Mouse (Mus musculus): ENCODE measurements around the gene Pstpip1. TPM values are rescaled to one million over a fixed set of nuclear protein-coding genes. Genes with fewer than 3 reads are reported as not detected.

Gene Pstpip1
- polyA plus RNA-seq, 1 experiment from 2014 or later: 1.8 TPM

DNA sequence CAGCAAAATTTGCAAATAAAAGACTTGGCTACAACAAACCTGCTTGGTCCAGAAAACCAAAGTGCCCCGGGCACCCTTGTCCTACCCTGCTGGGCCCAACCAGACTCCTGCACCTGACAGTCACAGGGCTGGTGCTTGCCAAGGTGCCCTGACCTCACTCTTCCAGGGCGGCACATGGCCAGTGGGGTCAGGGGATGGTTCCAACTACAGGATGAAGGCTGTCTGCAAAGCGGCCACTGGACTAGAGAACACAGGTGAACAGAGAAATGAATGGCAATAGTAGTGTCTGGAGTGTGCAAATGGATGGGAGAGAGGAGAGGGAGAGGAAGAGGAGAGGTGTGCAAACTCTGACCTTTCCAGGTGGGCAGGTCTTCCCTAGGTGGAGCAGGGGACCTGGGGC lies 40.2 kb downstream of the Pstpip1 start:
- Histone ChIP-seq H3K4me2 (no peak overlapping the region), H3K4me1 (replicated peaks; ENCODE audit: control insufficient read depth, insufficient read depth, low read length) (no peaks in the 10 kb centered on the region; the same call in 1 of the 2 replicates), H3K27me3 (replicated peaks; ENCODE audit: control insufficient read depth, insufficient read depth, low read length) (no peaks in the 10 kb centered on the region), H3K9me3 (ENCODE audit: control insufficient read depth, low read length) (no peaks in the 10 kb centered on the region), H3K4me3 (ENCODE audit: low read depth, low read length) (no peak overlapping the region), H3K36me3 (ENCODE audit: control insufficient read depth, insufficient read depth, low read length) (peaks cover 17% of the 10 kb centered on the region; the same call in 1 of the 2 replicates), H3K27ac (ENCODE audit: low read depth, low read length) (no peak overlapping the region), H3K9ac (ENCODE audit: low read depth, low read length) (no peak overlapping the region)
- DNase-seq (ENCODE audit: low spot score) (no peak), ATAC-seq (replicated peaks; ENCODE audit: low FRiP score) (no peak)
- WGBS: 94% methylated on average over 3 of the region's 3 CpGs

DNA sequence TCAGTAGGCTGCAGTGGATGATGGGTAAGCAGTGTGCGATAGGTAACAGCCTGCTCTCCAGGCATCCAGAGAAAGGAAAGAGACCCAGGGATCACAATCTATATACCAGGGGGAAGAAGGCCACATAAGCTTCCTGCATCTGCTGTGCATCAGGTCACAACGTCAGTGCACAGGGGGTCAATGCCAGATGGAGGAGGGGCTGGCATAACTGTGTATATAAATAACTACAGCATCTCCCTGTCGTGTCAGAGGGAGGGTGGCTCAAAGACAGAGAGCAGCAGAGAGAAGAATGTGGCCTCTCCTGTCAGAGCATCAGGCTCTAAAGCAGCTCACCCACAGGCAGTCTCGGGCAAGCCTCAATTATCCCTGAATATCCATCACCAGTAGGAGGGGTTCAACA lies 40.8 kb downstream of the Pstpip1 start:
- Histone ChIP-seq H3K27ac (ENCODE audit: low read depth, low read length) (no peak overlapping the region), H3K27me3 (replicated peaks; ENCODE audit: control insufficient read depth, insufficient read depth, low read length) (no peaks in the 10 kb centered on the region), H3K4me1 (replicated peaks; ENCODE audit: control insufficient read depth, insufficient read depth, low read length) (no peaks in the 10 kb centered on the region; the same call in 1 of the 2 replicates), H3K9me3 (ENCODE audit: control insufficient read depth, low read length) (no peaks in the 10 kb centered on the region), H3K4me2 (no peak overlapping the region), H3K9ac (ENCODE audit: low read depth, low read length) (no peak overlapping the region), H3K4me3 (ENCODE audit: low read depth, low read length) (no peak overlapping the region), H3K36me3 (ENCODE audit: control insufficient read depth, insufficient read depth, low read length) (peaks cover 17% of the 10 kb centered on the region; the same call in 1 of the 2 replicates)
- 54% methylated on average over 4 of the region's 4 CpGs for WGBS
- DNase-seq (ENCODE audit: low spot score) (no peak), ATAC-seq (replicated peaks; ENCODE audit: low FRiP score) (no peak)

DNA sequence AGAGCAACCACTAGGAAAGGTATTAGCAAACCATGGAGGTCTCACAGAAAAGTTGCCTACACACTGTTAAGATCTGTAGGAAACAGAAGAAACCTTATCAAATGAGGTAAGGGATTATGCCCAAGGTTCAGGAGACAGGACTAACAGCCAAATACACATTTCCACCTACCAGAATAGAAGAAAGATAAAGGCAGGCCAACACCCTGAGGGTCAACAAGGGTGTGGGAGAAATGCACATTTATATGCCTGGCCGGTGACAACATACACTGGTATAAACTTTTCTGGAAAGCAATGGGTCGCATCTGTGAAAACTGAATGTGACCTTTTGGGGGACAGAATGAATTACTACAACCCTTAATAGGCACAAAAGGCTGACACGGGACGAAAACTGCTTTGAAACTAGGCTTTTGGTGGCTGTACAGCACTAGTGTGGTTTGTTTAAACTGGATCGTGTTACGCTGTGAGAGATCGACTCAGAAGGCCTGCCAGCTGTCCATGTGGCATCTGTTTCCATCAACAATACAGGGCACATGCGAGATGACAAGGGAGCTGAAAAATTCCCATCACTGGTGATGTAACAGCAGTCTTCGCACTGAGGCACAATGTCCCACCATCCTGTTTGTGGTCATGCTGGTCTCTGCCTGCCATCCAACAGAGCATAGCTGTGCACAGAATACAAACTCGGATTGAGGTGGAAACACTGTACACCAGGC lies 42.2 kb downstream of the Pstpip1 start:
- no peak for ATAC-seq (replicated peaks; ENCODE audit: low FRiP score)
- Histone ChIP-seq H3K36me3 (ENCODE audit: control insufficient read depth, insufficient read depth, low read length) (peaks cover 20% of the 10 kb centered on the region; the same call in 1 of the 2 replicates), H3K27me3 (replicated peaks; ENCODE audit: control insufficient read depth, insufficient read depth, low read length) (no peaks in the 10 kb centered on the region), H3K9me3 (ENCODE audit: control insufficient read depth, low read length) (no peaks in the 10 kb centered on the region), H3K4me1 (replicated peaks; ENCODE audit: control insufficient read depth, insufficient read depth, low read length) (no peaks in the 10 kb centered on the region; the same call in 1 of the 2 replicates), H3K9ac (ENCODE audit: low read depth, low read length) (no peak overlapping the region), H3K4me3 (ENCODE audit: low read depth, low read length) (no peak overlapping the region), H3K4me2 (no peak overlapping the region), H3K27ac (ENCODE audit: low read depth, low read length) (no peak overlapping the region)
- WGBS: 79% methylated on average over 10 of the region's 10 CpGs
- DNase-seq (ENCODE audit: low spot score): no peak

DNA sequence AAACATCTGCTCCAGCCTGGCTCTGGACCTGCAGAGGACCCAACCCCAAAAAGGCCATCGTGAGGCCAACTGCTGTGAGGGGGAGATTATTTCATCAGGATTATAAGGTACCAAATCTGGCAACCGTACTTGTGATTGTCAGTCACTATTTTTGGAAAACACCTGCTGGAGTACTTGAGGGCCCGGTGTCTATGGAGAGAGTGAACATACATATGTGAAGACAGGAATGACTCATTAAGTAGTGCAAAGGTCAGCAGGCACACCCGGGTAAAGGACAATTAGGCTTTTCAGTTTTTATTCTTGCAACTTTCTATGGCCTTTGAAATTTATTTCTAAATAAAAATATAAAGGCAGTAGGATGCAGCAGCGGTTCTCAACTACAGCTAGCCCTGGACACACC lies 44.2 kb downstream of the Pstpip1 start:
- no peaks in the 10 kb centered on the region for H3K9me3 ChIP-seq (ENCODE audit: control insufficient read depth, low read length)
- H3K27me3 ChIP-seq (replicated peaks; ENCODE audit: control insufficient read depth, insufficient read depth, low read length): no peaks in the 10 kb centered on the region
- DNase-seq (ENCODE audit: low spot score): no peak
- no peak overlapping the region for H3K9ac ChIP-seq (ENCODE audit: low read depth, low read length)
- no peak for ATAC-seq (replicated peaks; ENCODE audit: low FRiP score)
- no peak overlapping the region for H3K27ac ChIP-seq (ENCODE audit: low read depth, low read length)
- H3K4me3 ChIP-seq (ENCODE audit: low read depth, low read length): no peak overlapping the region
- WGBS: 89% methylated on average over 5 of the region's 5 CpGs
- H3K4me2 ChIP-seq: no peak overlapping the region
- H3K36me3 ChIP-seq (ENCODE audit: control insufficient read depth, insufficient read depth, low read length): peaks cover 14% of the 10 kb centered on the region; the same call in 1 of the 2 replicates
- H3K4me1 ChIP-seq (replicated peaks; ENCODE audit: control insufficient read depth, insufficient read depth, low read length): no peaks in the 10 kb centered on the region; the same call in 1 of the 2 replicates

DNA sequence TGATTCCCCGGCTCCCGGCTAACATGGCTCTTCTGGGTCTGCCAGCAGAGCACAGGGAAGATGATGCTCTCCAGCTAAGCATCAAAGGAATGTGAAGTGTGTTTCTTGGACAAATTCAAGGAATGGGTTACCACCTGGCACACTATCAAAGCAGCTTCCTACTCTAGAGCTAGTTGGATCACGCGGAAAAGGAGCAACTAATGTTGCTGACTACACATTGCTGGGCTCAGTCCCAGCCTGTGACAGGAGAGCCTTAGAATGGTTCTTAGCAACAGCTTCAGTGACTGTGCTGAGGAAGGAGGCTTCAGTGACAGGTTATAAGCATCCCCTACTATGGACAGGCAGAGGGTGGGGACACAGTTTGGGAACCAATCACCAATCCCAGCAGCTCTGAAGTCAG lies 44.9 kb downstream of the Pstpip1 start:
- Histone ChIP-seq H3K36me3 (ENCODE audit: control insufficient read depth, insufficient read depth, low read length) (peaks cover 14% of the 10 kb centered on the region; the same call in 1 of the 2 replicates), H3K4me3 (ENCODE audit: low read depth, low read length) (no peak overlapping the region), H3K27ac (ENCODE audit: low read depth, low read length) (no peak overlapping the region), H3K4me2 (no peak overlapping the region), H3K9me3 (ENCODE audit: control insufficient read depth, low read length) (no peaks in the 10 kb centered on the region), H3K9ac (ENCODE audit: low read depth, low read length) (no peak overlapping the region), H3K27me3 (replicated peaks; ENCODE audit: control insufficient read depth, insufficient read depth, low read length) (no peaks in the 10 kb centered on the region), H3K4me1 (replicated peaks; ENCODE audit: control insufficient read depth, insufficient read depth, low read length) (no peaks in the 10 kb centered on the region; the same call in 1 of the 2 replicates)
- no peak for DNase-seq (ENCODE audit: low spot score)
- ATAC-seq (replicated peaks; ENCODE audit: low FRiP score): no peak
- WGBS: 95% methylated on average over 4 of the region's 4 CpGs

DNA sequence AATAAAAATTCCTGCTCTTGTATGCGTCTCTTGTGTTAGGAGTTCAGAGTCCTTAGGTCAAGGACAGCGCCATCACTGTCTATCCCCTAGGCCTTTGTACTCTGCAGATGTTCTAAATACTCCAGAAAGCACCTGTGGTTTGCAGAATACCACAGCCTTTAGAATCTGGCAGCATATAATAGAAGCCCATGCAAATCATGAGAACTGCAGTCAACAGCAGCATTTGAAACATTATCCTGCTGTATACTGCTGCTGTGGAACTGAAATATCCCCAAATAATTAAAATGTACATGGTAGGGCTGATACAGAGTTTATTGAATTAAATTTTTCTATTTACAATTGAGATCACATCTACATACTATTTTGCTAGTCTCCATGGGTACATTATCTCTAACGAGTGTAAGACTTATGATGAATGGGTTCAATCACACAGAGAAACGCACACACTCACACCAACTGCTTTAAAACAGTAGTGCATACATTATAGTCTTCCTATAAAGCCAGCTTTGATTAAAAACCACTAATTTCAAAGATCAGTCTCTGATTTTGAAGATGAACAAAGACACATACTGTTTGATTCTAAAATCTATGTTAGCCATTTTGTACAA lies 45.9 kb downstream of the Pstpip1 start:
- ATAC-seq (replicated peaks; ENCODE audit: low FRiP score) (no peak), DNase-seq (ENCODE audit: low spot score) (no peak)
- H3K4me3 ChIP-seq (ENCODE audit: low read depth, low read length): no peak overlapping the region
- H3K9ac ChIP-seq (ENCODE audit: low read depth, low read length): no peak overlapping the region
- no peaks in the 10 kb centered on the region for H3K27me3 ChIP-seq (replicated peaks; ENCODE audit: control insufficient read depth, insufficient read depth, low read length)
- no peaks in the 10 kb centered on the region for H3K9me3 ChIP-seq (ENCODE audit: control insufficient read depth, low read length)
- H3K36me3 ChIP-seq (ENCODE audit: control insufficient read depth, insufficient read depth, low read length): peaks cover 14% of the 10 kb centered on the region; the same call in 1 of the 2 replicates
- no peaks in the 10 kb centered on the region; the same call in 1 of the 2 replicates for H3K4me1 ChIP-seq (replicated peaks; ENCODE audit: control insufficient read depth, insufficient read depth, low read length)
- WGBS: 89% methylated on average over 4 of the region's 4 CpGs
- H3K27ac ChIP-seq (ENCODE audit: low read depth, low read length): no peak overlapping the region
- H3K4me2 ChIP-seq: no peak overlapping the region

DNA sequence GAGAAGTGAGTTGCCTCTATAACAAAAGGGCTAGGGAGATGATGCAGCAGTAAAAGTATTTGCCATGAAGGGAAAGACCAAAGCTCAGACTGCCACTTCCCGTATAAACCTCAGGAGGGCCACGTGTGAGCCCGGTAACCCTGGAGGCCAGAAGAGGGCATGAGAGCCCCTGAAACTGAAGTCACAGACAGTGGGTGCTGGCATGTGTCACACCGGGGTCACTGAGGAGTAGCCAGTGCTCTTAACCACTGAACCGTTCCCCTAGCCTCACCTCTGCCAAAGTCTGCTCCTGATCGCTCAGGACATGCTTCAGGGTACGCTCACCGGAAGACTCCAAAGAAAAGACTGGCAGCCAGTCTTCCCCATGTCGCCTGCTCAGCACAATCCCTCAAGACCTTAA lies 52.0 kb downstream of the Pstpip1 start:
- no peak overlapping the region for H3K9ac ChIP-seq (ENCODE audit: low read depth, low read length)
- no peak overlapping the region for H3K4me3 ChIP-seq (ENCODE audit: low read depth, low read length)
- H3K4me1 ChIP-seq (replicated peaks; ENCODE audit: control insufficient read depth, insufficient read depth, low read length): no peaks in the 10 kb centered on the region
- no peaks in the 10 kb centered on the region for H3K9me3 ChIP-seq (ENCODE audit: control insufficient read depth, low read length)
- DNase-seq (ENCODE audit: low spot score): no peak
- no peak overlapping the region for H3K27ac ChIP-seq (ENCODE audit: low read depth, low read length)
- peaks cover 17% of the 10 kb centered on the region; the same call in 1 of the 2 replicates for H3K36me3 ChIP-seq (ENCODE audit: control insufficient read depth, insufficient read depth, low read length)
- H3K4me2 ChIP-seq: no peak overlapping the region
- ATAC-seq (replicated peaks; ENCODE audit: low FRiP score): no peak
- H3K27me3 ChIP-seq (replicated peaks; ENCODE audit: control insufficient read depth, insufficient read depth, low read length): no peaks in the 10 kb centered on the region
- 85% methylated on average over 9 of the region's 9 CpGs for WGBS

DNA sequence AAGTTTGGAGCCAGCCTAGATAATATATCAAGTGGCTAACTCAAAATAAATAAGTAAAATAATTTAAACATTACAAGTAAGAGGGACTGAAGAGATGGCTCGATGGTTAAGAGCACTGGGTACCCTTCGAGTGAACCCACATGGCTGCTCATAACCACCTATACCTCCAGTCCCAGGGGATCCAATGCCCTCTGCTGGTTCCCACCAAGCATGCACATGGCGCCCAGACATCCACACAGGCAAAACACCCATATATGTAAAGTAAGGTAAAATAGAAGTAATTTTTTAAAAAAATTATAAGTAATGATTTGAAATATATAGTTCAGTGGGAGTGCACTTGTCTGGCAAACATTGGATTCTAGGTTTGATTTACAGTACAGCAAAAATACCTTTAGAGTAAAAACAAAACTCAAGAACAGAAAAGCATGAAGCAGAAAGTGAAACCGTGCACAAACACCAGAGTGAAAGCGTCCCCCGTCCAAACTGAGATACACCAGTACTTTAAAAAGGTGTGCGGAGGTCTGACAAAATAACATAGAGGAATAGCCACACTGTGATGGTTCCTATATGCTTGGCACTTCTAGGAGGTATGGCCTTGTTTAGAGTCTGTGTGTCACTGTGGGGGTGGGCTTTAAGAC lies 54.7 kb downstream of the Pstpip1 start:
- H3K4me3 ChIP-seq (ENCODE audit: low read depth, low read length): no peak overlapping the region
- H3K9me3 ChIP-seq (ENCODE audit: control insufficient read depth, low read length): no peaks in the 10 kb centered on the region
- no peak overlapping the region for H3K27ac ChIP-seq (ENCODE audit: low read depth, low read length)
- H3K36me3 ChIP-seq (ENCODE audit: control insufficient read depth, insufficient read depth, low read length): peaks cover 17% of the 10 kb centered on the region; the same call in 1 of the 2 replicates
- no peak overlapping the region for H3K4me2 ChIP-seq
- no peak for ATAC-seq (replicated peaks; ENCODE audit: low FRiP score)
- H3K27me3 ChIP-seq (replicated peaks; ENCODE audit: control insufficient read depth, insufficient read depth, low read length): no peaks in the 10 kb centered on the region
- WGBS: 91% methylated on average over 7 of the region's 7 CpGs
- no peak overlapping the region for H3K9ac ChIP-seq (ENCODE audit: low read depth, low read length)
- no peaks in the 10 kb centered on the region for H3K4me1 ChIP-seq (replicated peaks; ENCODE audit: control insufficient read depth, insufficient read depth, low read length)
- DNase-seq (ENCODE audit: low spot score): no peak
